Mouse (Mus musculus): ENCODE measurements around the gene AC109138.7. TPM values are rescaled to one million over a fixed set of nuclear protein-coding genes. Genes with fewer than 3 reads are reported as not detected.

The AC109138.7 gene
- not detected for total RNA-seq (2023)

GRCm38 (mm10) chr19:4214071-4214770, at the start of gene AC109138.7, which contains the start of gene Clcf1:
TSS of gene AC109138.7 (plus strand) at chr19:4214357.
TSS of gene Clcf1 (plus strand) at chr19:4214238.

GRCm38 (mm10) chr19:4175368-4175947, 38.7 kb upstream of the AC109138.7 start, which contains the start of gene Carns1:
TSS of gene Carns1 (minus strand) at chr19:4175479.

GRCm38 (mm10) chr19:4190831-4191334, 23.3 kb upstream of the AC109138.7 start, which contains the start of gene Tbc1d10c:
TSS of gene Tbc1d10c (minus strand) at chr19:4191284.

GRCm38 (mm10) chr19:4191528-4192250, 22.5 kb upstream of the AC109138.7 start, which contains the start of gene Ppp1ca:
TSS of gene Ppp1ca (plus strand) at chr19:4192065.

GRCm38 (mm10) chr19:4201291-4201909, 12.8 kb upstream of the AC109138.7 start, which contains the start of gene Rad9a:
TSS of gene Rad9a (minus strand) at chr19:4201662.

GRCm38 (mm10) chr19:4231253-4232185, 17.4 kb downstream of the AC109138.7 start, which contains the start of gene Pold4:
TSS of gene Pold4 (plus strand) at chr19:4231899.

GRCm38 (mm10) chr19:4268566-4269361, 54.6 kb downstream of the AC109138.7 start, which contains the start of gene Ssh3:
TSS of gene Ssh3 (minus strand) at chr19:4269180.

Other genes starting within 250 kb of the AC109138.7 start
- gene Aldh3b2, start 242.0 kb upstream of the AC109138.7 start, total RNA-seq (2023) = 10 to 100 TPM; 12.7 to 16.4 TPM
- gene Acy3, start 227.8 kb upstream of the AC109138.7 start, total RNA-seq (2023) = under 1 TPM in 1 of 2 experiments, not detected in 1; 0.42 TPM
- gene Tbx10, start 221.6 kb upstream of the AC109138.7 start, total RNA-seq (2023) = not detected
- 1 to 10 TPM; 5.2 to 5.9 TPM for gene Nudt8, start 213.8 kb upstream of the AC109138.7 start, total RNA-seq (2023)
- 1 to 10 TPM in 1 of 2 experiments, under 1 TPM in 1; 0.70 to 1.0 TPM for gene Gm49405, start 213.7 kb upstream of the AC109138.7 start, total RNA-seq (2023)
- gene Doc2g, start 211.0 kb upstream of the AC109138.7 start, total RNA-seq (2023) = 1 to 10 TPM in 1 of 2 experiments, under 1 TPM in 1; 0.55 to 2.2 TPM
- 10 to 100 TPM; 69.0 to 69.5 TPM for gene Ndufv1, start 201.6 kb upstream of the AC109138.7 start, total RNA-seq (2023)
- gene Gstp1, start 176.4 kb upstream of the AC109138.7 start, total RNA-seq (2023) = 10 to 100 TPM; 71.2 to 96.6 TPM
- 1 to 10 TPM; 5.9 to 8.4 TPM for gene Gstp2, start 168.3 kb upstream of the AC109138.7 start, total RNA-seq (2023)
- 1 to 10 TPM; 5.3 to 8.8 TPM for gene Gstp3, start 154.8 kb upstream of the AC109138.7 start, total RNA-seq (2023)
- not detected for gene Cabp2, start 132.8 kb upstream of the AC109138.7 start, total RNA-seq (2023)
- gene Cdk2ap2, start 117.2 kb upstream of the AC109138.7 start, total RNA-seq (2023) = 100 to 1,000 TPM; 208 to 221 TPM
- gene Pitpnm1, start 114.4 kb upstream of the AC109138.7 start, total RNA-seq (2023) = 100 to 1,000 TPM; 161 to 176 TPM
- gene Aip, start 88.5 kb upstream of the AC109138.7 start, total RNA-seq (2023) = 100 to 1,000 TPM in 1 of 2 experiments, 10 to 100 TPM in 1; 96.8 to 101 TPM
- gene Gpr152, start 74.6 kb upstream of the AC109138.7 start, total RNA-seq (2023) = not detected
- under 1 TPM in 1 of 2 experiments, not detected in 1; 0.22 TPM for gene Cabp4, start 70.3 kb upstream of the AC109138.7 start, total RNA-seq (2023)
- 100 to 1,000 TPM; 186 to 201 TPM for gene Coro1b, start 65.7 kb upstream of the AC109138.7 start, total RNA-seq (2023)
- 10 to 100 TPM in 1 of 2 experiments, 1 to 10 TPM in 1; 8.0 to 11.7 TPM for gene Ptprcap, start 60.8 kb upstream of the AC109138.7 start, total RNA-seq (2023)
- 10 to 100 TPM; 43.1 to 43.8 TPM for gene Rps6kb2, start 51.0 kb upstream of the AC109138.7 start, total RNA-seq (2023)
- 10 to 100 TPM; 24.4 to 28.9 TPM for gene Carns1, start 38.9 kb upstream of the AC109138.7 start, total RNA-seq (2023)
- gene Tbc1d10c, start 23.1 kb upstream of the AC109138.7 start, total RNA-seq (2023) = 100 to 1,000 TPM; 110 to 127 TPM
- gene Ppp1ca, start 22.3 kb upstream of the AC109138.7 start, total RNA-seq (2023) = 100 to 1,000 TPM; 420 to 454 TPM
- gene Rad9a, start 12.7 kb upstream of the AC109138.7 start, total RNA-seq (2023) = 10 to 100 TPM; 30.2 to 36.5 TPM
- 1 to 10 TPM; 2.4 to 2.8 TPM for gene Clcf1, start 119 bp upstream of the AC109138.7 start, total RNA-seq (2023)
- gene Pold4, start 17.5 kb downstream of the AC109138.7 start, total RNA-seq (2023) = 10 to 100 TPM; 55.9 to 59.1 TPM
- gene Ssh3, start 54.8 kb downstream of the AC109138.7 start, total RNA-seq (2023) = 10 to 100 TPM; 29.4 to 30.5 TPM
- 10 to 100 TPM; 30.7 to 42.6 TPM for gene Ankrd13d, start 68.8 kb downstream of the AC109138.7 start, total RNA-seq (2023)
- gene Grk2, start 91.9 kb downstream of the AC109138.7 start, total RNA-seq (2023) = 100 to 1,000 TPM; 416 to 479 TPM
- 100 to 1,000 TPM in 1 of 2 experiments, 10 to 100 TPM in 1; 90.4 to 121 TPM for gene Kdm2a, start 183.9 kb downstream of the AC109138.7 start, total RNA-seq (2023)
- not detected for gene Rhod, start 225.1 kb downstream of the AC109138.7 start, total RNA-seq (2023)